Mouse (Mus musculus): ENCODE data around the gene Ppm1b. TPM values are rescaled to one million over a fixed set of nuclear protein-coding genes. Genes with fewer than 3 reads are reported as not detected.
"Not testable (repeated sequence)": the region's sequence is repeated elsewhere in the genome, so short reads cannot be mapped to it uniquely, and the experiment has no call there.

The Ppm1b gene
- polyA plus RNA-seq (2015; fragmentation: Nextera tagmentation; extraction: Ambion mirVana), result 78.9 and 80.0 TPM in 2 replicates

DNA sequence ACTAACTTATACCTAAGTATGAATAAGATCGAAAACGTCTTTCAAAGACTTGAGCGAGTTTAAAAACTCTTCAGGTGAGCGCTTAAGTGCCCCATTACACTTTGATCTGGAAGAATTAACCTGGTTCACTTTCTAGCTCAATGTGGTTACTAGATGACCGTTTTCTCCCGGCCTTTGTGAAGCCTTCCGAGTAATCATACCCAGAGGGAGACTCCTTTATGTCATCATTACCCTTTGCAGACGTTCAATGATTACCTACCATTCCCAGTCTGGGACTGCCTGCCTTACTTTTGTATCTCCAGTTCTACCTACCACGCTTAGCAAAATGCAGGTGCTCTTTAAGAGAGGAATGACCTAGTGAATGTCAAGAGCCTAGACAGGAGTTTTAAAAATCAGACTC lies at the start of gene Ppm1b:
TSS of gene Ppm1b (plus strand) at position 301 of the 400 bp plus-strand sequence.
- 26% methylated on average over 9 of the region's 9 CpGs for WGBS
- no peak for ATAC-seq (ENCODE audit: insufficient read depth, low FRiP score, low read depth)
- no peaks in the 10 kb centered on the region for H3K9me3 ChIP-seq
- peak within 1 kb of the TSS; percentile 97 for H3K27ac ChIP-seq
- no peaks in the 10 kb centered on the region for H3K36me3 ChIP-seq
- peaks cover 9% of the 10 kb centered on the region; the same call in 1 of the 2 replicates for H3K4me1 ChIP-seq
- H3K4me2 ChIP-seq, result peak within 1 kb of the TSS; percentile 66
- H3K27me3 ChIP-seq (replicated peaks), result no peaks in the 10 kb centered on the region
- H3K4me3 ChIP-seq (replicated peaks), result peak within 1 kb of the TSS; percentile 83
- peak within 1 kb of the TSS; percentile 14; the same call in 1 of the 2 replicates for H3K9ac ChIP-seq

GRCm38 (mm10) chr17:84921666-84922376 lies 34.7 kb upstream of the Ppm1b start:
- H3K4me3 ChIP-seq (replicated peaks), result no peak overlapping the region
- H3K9me3 ChIP-seq, result no peaks in the 10 kb centered on the region
- H3K4me1 ChIP-seq, result no peaks in the 10 kb centered on the region
- ATAC-seq (ENCODE audit: insufficient read depth, low FRiP score, low read depth), result no peak
- no peak overlapping the region for H3K9ac ChIP-seq
- H3K36me3 ChIP-seq, result no peaks in the 10 kb centered on the region
- no peak overlapping the region for H3K27ac ChIP-seq
- H3K27me3 ChIP-seq (replicated peaks), result no peaks in the 10 kb centered on the region
- no peak overlapping the region for H3K4me2 ChIP-seq
- 86% methylated on average over 19 of the region's 19 CpGs for WGBS

DNA sequence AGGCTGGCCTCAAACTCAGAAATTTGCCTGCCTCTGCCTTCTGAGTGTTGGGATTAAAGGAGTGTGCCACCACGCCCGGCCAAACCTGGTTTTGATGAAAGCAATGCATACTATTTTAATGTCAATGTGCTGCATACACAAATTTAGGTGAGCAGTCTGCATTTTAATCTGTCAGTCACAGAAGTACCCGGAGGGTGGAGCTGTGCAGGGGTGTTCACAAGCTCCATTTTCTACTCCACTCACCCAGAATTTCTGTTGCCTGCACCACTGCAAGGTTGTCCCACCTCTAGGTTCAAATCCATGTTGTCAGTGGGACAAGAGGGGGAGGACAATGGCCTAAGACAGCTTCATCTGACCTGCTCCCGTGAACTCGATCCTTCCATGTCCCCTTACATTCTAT lies 31.8 kb upstream of the Ppm1b start:
- Histone ChIP-seq H3K36me3 (no peaks in the 10 kb centered on the region), H3K9me3 (no peaks in the 10 kb centered on the region), H3K9ac (no peak overlapping the region), H3K4me1 (no peaks in the 10 kb centered on the region), H3K4me2 (no peak overlapping the region), H3K4me3 (replicated peaks) (no peak overlapping the region), H3K27ac (no peak overlapping the region), H3K27me3 (replicated peaks) (no peaks in the 10 kb centered on the region)
- 87% methylated on average over 5 of the region's 5 CpGs for WGBS
- no peak for ATAC-seq (ENCODE audit: insufficient read depth, low FRiP score, low read depth)

- no peak overlapping the region for H3K27ac ChIP-seq
- ATAC-seq (ENCODE audit: insufficient read depth, low FRiP score, low read depth), result peak; percentile 78; the same call in 1 of the 2 replicates
- no peaks in the 10 kb centered on the region for H3K36me3 ChIP-seq
- H3K4me1 ChIP-seq, result no peaks in the 10 kb centered on the region
- no peak overlapping the region for H3K4me2 ChIP-seq
- WGBS, result 47% methylated on average over 5 of the region's 5 CpGs
- no peaks in the 10 kb centered on the region for H3K9me3 ChIP-seq
- H3K4me3 ChIP-seq (replicated peaks), result no peak overlapping the region
- H3K27me3 ChIP-seq (replicated peaks), result no peaks in the 10 kb centered on the region
- no peak overlapping the region for H3K9ac ChIP-seq
Observed at GRCm38 (mm10) chr17:84926233-84926632, 30.3 kb upstream of the Ppm1b start.

DNA sequence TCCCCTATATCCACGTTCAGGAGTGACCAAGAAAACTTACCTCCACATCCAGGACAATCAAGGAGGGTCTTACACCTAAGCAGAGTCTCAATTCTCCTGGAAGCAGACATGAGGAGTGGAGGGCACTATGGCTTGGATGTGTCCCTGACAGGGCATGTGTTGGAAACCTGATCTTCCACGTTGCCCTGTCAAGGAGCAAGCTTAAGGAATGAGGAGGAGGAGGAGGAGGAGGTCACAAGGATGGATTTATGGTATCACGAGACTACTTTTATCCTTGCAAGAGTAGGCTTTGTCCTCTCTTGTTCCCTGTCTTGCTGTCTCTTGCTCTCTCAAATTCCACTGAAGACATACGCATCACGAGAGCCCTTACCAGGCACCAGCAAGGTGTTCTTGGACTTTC lies 29.0 kb upstream of the Ppm1b start:
- WGBS, result 66% methylated on average over 5 of the region's 5 CpGs

DNA sequence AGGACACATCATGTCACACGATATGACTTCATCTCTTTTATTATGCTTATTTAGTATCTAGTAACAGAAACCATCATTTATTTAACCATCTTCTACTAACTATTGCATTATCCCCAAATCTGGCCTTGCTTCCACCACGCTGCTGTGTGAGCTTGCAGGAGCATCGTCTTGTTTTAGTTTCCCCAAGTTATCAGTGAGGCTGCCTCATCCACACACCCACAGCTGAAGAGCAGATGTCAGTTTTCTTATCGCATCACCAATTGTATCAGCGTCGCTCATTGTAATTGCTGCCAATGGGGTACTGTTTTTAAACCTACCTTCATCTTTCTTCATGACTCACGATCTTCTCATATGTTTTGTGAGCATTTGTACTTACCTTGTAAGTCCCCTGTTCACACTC lies 23.6 kb upstream of the Ppm1b start:
- WGBS, result 92% methylated on average over 7 of the region's 7 CpGs
- H3K4me1 ChIP-seq, result no peaks in the 10 kb centered on the region
- H3K36me3 ChIP-seq, result no peaks in the 10 kb centered on the region
- no peaks in the 10 kb centered on the region for H3K27me3 ChIP-seq (replicated peaks)
- no peak overlapping the region for H3K9ac ChIP-seq
- no peak for ATAC-seq (ENCODE audit: insufficient read depth, low FRiP score, low read depth)
- no peak overlapping the region for H3K27ac ChIP-seq
- no peaks in the 10 kb centered on the region for H3K9me3 ChIP-seq
- no peak overlapping the region for H3K4me2 ChIP-seq
- H3K4me3 ChIP-seq (replicated peaks), result no peak overlapping the region

More for the DNA sequence above, 29.0 kb upstream of the Ppm1b start:
- Histone ChIP-seq H3K4me2 (no peak overlapping the region), H3K9ac (no peak overlapping the region), H3K36me3 (no peaks in the 10 kb centered on the region), H3K27ac (no peak overlapping the region), H3K9me3 (no peaks in the 10 kb centered on the region), H3K4me3 (replicated peaks) (no peak overlapping the region), H3K27me3 (replicated peaks) (no peaks in the 10 kb centered on the region), H3K4me1 (no peaks in the 10 kb centered on the region)
- no peak for ATAC-seq (ENCODE audit: insufficient read depth, low FRiP score, low read depth)

GRCm38 (mm10) chr17:84933968-84934367 lies 22.6 kb upstream of the Ppm1b start:
- no peak overlapping the region for H3K27ac ChIP-seq
- H3K4me3 ChIP-seq (replicated peaks), result no peak overlapping the region
- peak; percentile 96 for ATAC-seq (ENCODE audit: insufficient read depth, low FRiP score, low read depth)
- H3K36me3 ChIP-seq, result no peaks in the 10 kb centered on the region
- no peaks in the 10 kb centered on the region for H3K9me3 ChIP-seq
- 53% methylated on average over 5 of the region's 5 CpGs for WGBS
- no peaks in the 10 kb centered on the region for H3K27me3 ChIP-seq (replicated peaks)
- H3K4me2 ChIP-seq, result no peak overlapping the region
- H3K4me1 ChIP-seq, result no peaks in the 10 kb centered on the region
- no peak overlapping the region for H3K9ac ChIP-seq

- H3K4me2 ChIP-seq; H3K4me1 ChIP-seq; H3K27me3 ChIP-seq (replicated peaks); H3K9me3 ChIP-seq; H3K36me3 ChIP-seq; H3K4me3 ChIP-seq (replicated peaks); H3K27ac ChIP-seq; H3K9ac ChIP-seq: not testable (repeated sequence)
- ATAC-seq (ENCODE audit: insufficient read depth, low FRiP score, low read depth), result peak; percentile 55; the same call in 1 of the 2 replicates
- WGBS, result 54% methylated on average over 4 of the region's 4 CpGs
Observed at GRCm38 (mm10) chr17:84935620-84936019, 20.9 kb upstream of the Ppm1b start.

DNA sequence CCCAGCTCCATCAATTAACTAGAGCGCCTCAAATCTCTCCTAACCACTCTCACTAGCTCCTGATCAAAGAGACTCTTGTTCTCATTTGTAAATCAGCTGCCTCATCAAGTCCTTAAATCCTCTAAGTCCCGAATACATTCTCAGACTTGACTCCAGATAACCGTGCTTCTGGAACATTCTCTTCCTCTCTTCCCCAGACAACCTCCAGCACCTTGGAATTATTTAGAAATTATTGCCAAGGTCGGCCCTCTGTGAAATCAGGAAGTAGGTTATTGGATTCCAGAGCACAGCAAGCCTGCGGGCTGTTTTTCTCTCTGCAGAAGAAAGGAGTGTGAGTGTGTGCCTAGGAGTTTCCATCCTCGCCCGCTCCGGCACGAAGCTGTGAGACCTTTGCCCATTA lies 20.2 kb upstream of the Ppm1b start:
- H3K27me3 ChIP-seq (replicated peaks), result no peaks in the 10 kb centered on the region
- no peaks in the 10 kb centered on the region for H3K9me3 ChIP-seq
- ATAC-seq (ENCODE audit: insufficient read depth, low FRiP score, low read depth), result no peak
- no peaks in the 10 kb centered on the region for H3K36me3 ChIP-seq
- no peak overlapping the region for H3K4me2 ChIP-seq
- no peaks in the 10 kb centered on the region for H3K4me1 ChIP-seq
- no peak overlapping the region for H3K9ac ChIP-seq
- H3K4me3 ChIP-seq (replicated peaks), result no peak overlapping the region
- H3K27ac ChIP-seq, result no peak overlapping the region
- 42% methylated on average over 9 of the region's 9 CpGs for WGBS

GRCm38 (mm10) chr17:84936809-84937208 lies 19.7 kb upstream of the Ppm1b start:
- Histone ChIP-seq H3K4me1 (no peaks in the 10 kb centered on the region), H3K9me3 (no peaks in the 10 kb centered on the region), H3K27ac (no peak overlapping the region), H3K27me3 (replicated peaks) (no peaks in the 10 kb centered on the region), H3K9ac (no peak overlapping the region), H3K4me3 (replicated peaks) (no peak overlapping the region), H3K36me3 (no peaks in the 10 kb centered on the region), H3K4me2 (no peak overlapping the region)
- ATAC-seq (ENCODE audit: insufficient read depth, low FRiP score, low read depth), result no peak
- WGBS, result 87% methylated on average over 5 of the region's 5 CpGs

GRCm38 (mm10) chr17:84937220-84937619 lies 19.3 kb upstream of the Ppm1b start:
- WGBS, result 86% methylated on average over 7 of the region's 7 CpGs
- H3K9ac ChIP-seq, result no peak overlapping the region
- no peaks in the 10 kb centered on the region for H3K36me3 ChIP-seq
- H3K4me1 ChIP-seq, result no peaks in the 10 kb centered on the region
- H3K27ac ChIP-seq, result no peak overlapping the region
- no peak for ATAC-seq (ENCODE audit: insufficient read depth, low FRiP score, low read depth)
- no peak overlapping the region for H3K4me3 ChIP-seq (replicated peaks)
- no peaks in the 10 kb centered on the region for H3K9me3 ChIP-seq
- no peak overlapping the region for H3K4me2 ChIP-seq
- H3K27me3 ChIP-seq (replicated peaks), result no peaks in the 10 kb centered on the region

DNA sequence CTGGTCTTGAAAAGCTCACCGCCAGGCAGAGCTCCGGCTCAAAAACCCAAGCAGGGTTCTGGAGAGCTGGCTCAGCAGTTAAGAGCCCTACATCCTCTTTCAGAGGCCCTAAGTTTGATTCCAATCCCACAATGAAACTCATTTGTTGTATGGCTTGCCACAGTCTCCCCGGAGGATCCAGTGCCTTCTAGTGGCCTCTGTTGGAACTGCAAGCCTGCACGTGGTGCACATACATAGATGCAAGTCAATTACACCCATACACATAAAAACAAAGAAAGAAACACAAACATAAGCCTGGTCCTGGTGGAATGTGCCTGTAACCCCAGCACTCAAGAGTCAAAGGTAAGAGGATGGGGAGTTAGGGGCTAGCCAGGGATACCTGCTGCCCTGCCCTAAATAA lies 18.3 kb upstream of the Ppm1b start:
- H3K36me3 ChIP-seq, result no peaks in the 10 kb centered on the region
- no peaks in the 10 kb centered on the region for H3K27me3 ChIP-seq (replicated peaks)
- H3K4me1 ChIP-seq, result no peaks in the 10 kb centered on the region
- no peak overlapping the region for H3K4me3 ChIP-seq (replicated peaks)
- no peak overlapping the region for H3K9ac ChIP-seq
- H3K27ac ChIP-seq, result no peak overlapping the region
- ATAC-seq (ENCODE audit: insufficient read depth, low FRiP score, low read depth), result no peak
- no peaks in the 10 kb centered on the region for H3K9me3 ChIP-seq
- H3K4me2 ChIP-seq, result no peak overlapping the region
- 97% methylated on average over 4 of the region's 4 CpGs for WGBS
